Mouse (Mus musculus): ENCODE measurements at regions not wholly inside any gene's neighbourhood (a gene's known extent, or its start where the extent isn't known, plus 50 kb on each side); places are given as distances from the start of the nearest gene placed in this dataset.

GRCm38 (mm10) chr16:77279495-77279894 is 266.0 kb downstream of the Usp25 start:
- H3K4me1 ChIP-seq (replicated peaks; ENCODE audit: control insufficient read depth, insufficient read depth, low read length) = no peaks in the 10 kb centered on the region
- DNase-seq (ENCODE audit: low spot score) (no peak), ATAC-seq (ENCODE audit: low FRiP score) (no peak)
- 86% methylated on average over 2 of the region's 2 CpGs for WGBS
- H3K36me3 ChIP-seq (ENCODE audit: control insufficient read depth, insufficient read depth, low read length) = no peaks in the 10 kb centered on the region
- no peaks in the 10 kb centered on the region for H3K27me3 ChIP-seq (ENCODE audit: control insufficient read depth, insufficient read depth, low read length)
- H3K4me3 ChIP-seq (ENCODE audit: low read depth, low read length) = no peak overlapping the region
- H3K9me3 ChIP-seq (ENCODE audit: control insufficient read depth, low read length) = no peaks in the 10 kb centered on the region
- H3K4me2 ChIP-seq (replicated peaks; ENCODE audit: low read depth, low read length) = no peak overlapping the region
- no peak overlapping the region for H3K27ac ChIP-seq (ENCODE audit: low read depth, low read length)
- H3K9ac ChIP-seq (ENCODE audit: low read depth, low read length) = no peak overlapping the region

- WGBS = 87% methylated on average over 3 of the region's 3 CpGs
- Histone ChIP-seq H3K9ac (ENCODE audit: low read depth, low read length) (no peak overlapping the region), H3K4me1 (replicated peaks; ENCODE audit: control insufficient read depth, insufficient read depth, low read length) (no peaks in the 10 kb centered on the region), H3K27ac (ENCODE audit: low read depth, low read length) (no peak overlapping the region), H3K4me2 (replicated peaks; ENCODE audit: low read depth, low read length) (no peak overlapping the region), H3K9me3 (ENCODE audit: control insufficient read depth, low read length) (no peaks in the 10 kb centered on the region), H3K36me3 (ENCODE audit: control insufficient read depth, insufficient read depth, low read length) (no peaks in the 10 kb centered on the region), H3K27me3 (ENCODE audit: control insufficient read depth, insufficient read depth, low read length) (no peaks in the 10 kb centered on the region), H3K4me3 (ENCODE audit: low read depth, low read length) (no peak overlapping the region)
- no peak for DNase-seq (ENCODE audit: low spot score)
- ATAC-seq (ENCODE audit: low FRiP score) = no peak
Measured at GRCm38 (mm10) chr16:77273306-77273705, 259.8 kb downstream of the Usp25 start.

GRCm38 (mm10) chr16:77268926-77269325 is 255.4 kb downstream of the Usp25 start:
- Histone ChIP-seq H3K9me3 (ENCODE audit: control insufficient read depth, low read length) (no peaks in the 10 kb centered on the region), H3K36me3 (ENCODE audit: control insufficient read depth, insufficient read depth, low read length) (no peaks in the 10 kb centered on the region), H3K4me2 (replicated peaks; ENCODE audit: low read depth, low read length) (no peak overlapping the region), H3K27me3 (ENCODE audit: control insufficient read depth, insufficient read depth, low read length) (no peaks in the 10 kb centered on the region), H3K4me3 (ENCODE audit: low read depth, low read length) (no peak overlapping the region), H3K9ac (ENCODE audit: low read depth, low read length) (no peak overlapping the region), H3K4me1 (replicated peaks; ENCODE audit: control insufficient read depth, insufficient read depth, low read length) (no peaks in the 10 kb centered on the region), H3K27ac (ENCODE audit: low read depth, low read length) (no peak overlapping the region)
- ATAC-seq (ENCODE audit: low FRiP score) = no peak
- 74% methylated on average over 2 of the region's 2 CpGs for WGBS
- no peak for DNase-seq (ENCODE audit: low spot score)

GRCm38 (mm10) chr16:77267679-77268078 is 254.2 kb downstream of the Usp25 start:
- no peak for ATAC-seq (ENCODE audit: low FRiP score)
- no peak for DNase-seq (ENCODE audit: low spot score)
- no peak overlapping the region for H3K9ac ChIP-seq (ENCODE audit: low read depth, low read length)
- no peaks in the 10 kb centered on the region for H3K27me3 ChIP-seq (ENCODE audit: control insufficient read depth, insufficient read depth, low read length)
- no peak overlapping the region for H3K4me3 ChIP-seq (ENCODE audit: low read depth, low read length)
- H3K36me3 ChIP-seq (ENCODE audit: control insufficient read depth, insufficient read depth, low read length) = no peaks in the 10 kb centered on the region
- no peak overlapping the region for H3K27ac ChIP-seq (ENCODE audit: low read depth, low read length)
- no peak overlapping the region for H3K4me2 ChIP-seq (replicated peaks; ENCODE audit: low read depth, low read length)
- no peaks in the 10 kb centered on the region for H3K4me1 ChIP-seq (replicated peaks; ENCODE audit: control insufficient read depth, insufficient read depth, low read length)
- H3K9me3 ChIP-seq (ENCODE audit: control insufficient read depth, low read length) = no peaks in the 10 kb centered on the region

GRCm38 (mm10) chr16:77252349-77252748 is 238.8 kb downstream of the Usp25 start:
- 60% methylated on average over 3 of the region's 3 CpGs for WGBS
- no peaks in the 10 kb centered on the region for H3K9me3 ChIP-seq (ENCODE audit: control insufficient read depth, low read length)
- DNase-seq (ENCODE audit: low spot score) = no peak

GRCm38 (mm10) chr16:77251422-77251821 is 237.9 kb downstream of the Usp25 start:
- 77% methylated on average over 3 of the region's 3 CpGs for WGBS
- Histone ChIP-seq H3K27me3 (ENCODE audit: control insufficient read depth, insufficient read depth, low read length) (no peaks in the 10 kb centered on the region), H3K4me2 (replicated peaks; ENCODE audit: low read depth, low read length) (no peak overlapping the region), H3K4me3 (ENCODE audit: low read depth, low read length) (no peak overlapping the region), H3K9me3 (ENCODE audit: control insufficient read depth, low read length) (no peaks in the 10 kb centered on the region), H3K36me3 (ENCODE audit: control insufficient read depth, insufficient read depth, low read length) (no peaks in the 10 kb centered on the region), H3K9ac (ENCODE audit: low read depth, low read length) (no peak overlapping the region), H3K4me1 (replicated peaks; ENCODE audit: control insufficient read depth, insufficient read depth, low read length) (no peaks in the 10 kb centered on the region), H3K27ac (ENCODE audit: low read depth, low read length) (no peak overlapping the region)
- no peak for ATAC-seq (ENCODE audit: low FRiP score)
- DNase-seq (ENCODE audit: low spot score) = no peak

More at GRCm38 (mm10) chr16:77252349-77252748, 238.8 kb downstream of the Usp25 start:
- no peak overlapping the region for H3K4me2 ChIP-seq (replicated peaks; ENCODE audit: low read depth, low read length)
- H3K36me3 ChIP-seq (ENCODE audit: control insufficient read depth, insufficient read depth, low read length) = no peaks in the 10 kb centered on the region
- H3K27ac ChIP-seq (ENCODE audit: low read depth, low read length) = no peak overlapping the region
- no peak overlapping the region for H3K9ac ChIP-seq (ENCODE audit: low read depth, low read length)
- H3K27me3 ChIP-seq (ENCODE audit: control insufficient read depth, insufficient read depth, low read length) = no peaks in the 10 kb centered on the region
- H3K4me1 ChIP-seq (replicated peaks; ENCODE audit: control insufficient read depth, insufficient read depth, low read length) = no peaks in the 10 kb centered on the region
- no peak overlapping the region for H3K4me3 ChIP-seq (ENCODE audit: low read depth, low read length)
- no peak for ATAC-seq (ENCODE audit: low FRiP score)

GRCm38 (mm10) chr16:77240876-77241275 is 227.4 kb downstream of the Usp25 start:
- Histone ChIP-seq H3K4me1 (replicated peaks; ENCODE audit: control insufficient read depth, insufficient read depth, low read length) (no peaks in the 10 kb centered on the region), H3K36me3 (ENCODE audit: control insufficient read depth, insufficient read depth, low read length) (no peaks in the 10 kb centered on the region), H3K4me2 (replicated peaks; ENCODE audit: low read depth, low read length) (no peak overlapping the region), H3K4me3 (ENCODE audit: low read depth, low read length) (no peak overlapping the region), H3K27me3 (ENCODE audit: control insufficient read depth, insufficient read depth, low read length) (no peaks in the 10 kb centered on the region), H3K9me3 (ENCODE audit: control insufficient read depth, low read length) (no peaks in the 10 kb centered on the region), H3K27ac (ENCODE audit: low read depth, low read length) (no peak overlapping the region), H3K9ac (ENCODE audit: low read depth, low read length) (no peak overlapping the region)
- DNase-seq (ENCODE audit: low spot score) (no peak), ATAC-seq (ENCODE audit: low FRiP score) (no peak)
- WGBS = 80% methylated on average over 6 of the region's 6 CpGs

- no peak for DNase-seq (ENCODE audit: low spot score)
- 0 out of 2 replicates have a peak overlapping the region, but pooled peaks have one; percentile 3 for H3K4me2 ChIP-seq (replicated peaks; ENCODE audit: low read depth, low read length)
- no peak overlapping the region for H3K4me3 ChIP-seq (ENCODE audit: low read depth, low read length)
- no peak for ATAC-seq (ENCODE audit: low FRiP score)
- no peaks in the 10 kb centered on the region for H3K4me1 ChIP-seq (replicated peaks; ENCODE audit: control insufficient read depth, insufficient read depth, low read length)
- WGBS = 80% methylated on average over 9 of the region's 9 CpGs
- peak overlapping the region; percentile 82 for H3K27ac ChIP-seq (ENCODE audit: low read depth, low read length)
- no peaks in the 10 kb centered on the region for H3K9me3 ChIP-seq (ENCODE audit: control insufficient read depth, low read length)
- H3K36me3 ChIP-seq (ENCODE audit: control insufficient read depth, insufficient read depth, low read length) = no peaks in the 10 kb centered on the region
- no peak overlapping the region for H3K9ac ChIP-seq (ENCODE audit: low read depth, low read length)
- no peaks in the 10 kb centered on the region for H3K27me3 ChIP-seq (ENCODE audit: control insufficient read depth, insufficient read depth, low read length)
Measured at GRCm38 (mm10) chr16:77239176-77239790, 225.8 kb downstream of the Usp25 start.

GRCm38 (mm10) chr16:77238358-77239175 is 225.1 kb downstream of the Usp25 start:
- DNase-seq (ENCODE audit: low spot score) = peak; percentile 41
- ATAC-seq (ENCODE audit: low FRiP score) = peak; percentile 31; the same call in 1 of the 2 replicates
- Histone ChIP-seq H3K4me2 (replicated peaks; ENCODE audit: low read depth, low read length) (peak overlapping the region; percentile 17; the same call in 1 of the 2 replicates), H3K27ac (ENCODE audit: low read depth, low read length) (peak overlapping the region; percentile 82), H3K9me3 (ENCODE audit: control insufficient read depth, low read length) (no peaks in the 10 kb centered on the region), H3K27me3 (ENCODE audit: control insufficient read depth, insufficient read depth, low read length) (no peaks in the 10 kb centered on the region), H3K4me1 (replicated peaks; ENCODE audit: control insufficient read depth, insufficient read depth, low read length) (no peaks in the 10 kb centered on the region), H3K4me3 (ENCODE audit: low read depth, low read length) (no peak overlapping the region), H3K9ac (ENCODE audit: low read depth, low read length) (no peak overlapping the region), H3K36me3 (ENCODE audit: control insufficient read depth, insufficient read depth, low read length) (no peaks in the 10 kb centered on the region)
- 54% methylated on average over 13 of the region's 13 CpGs for WGBS

All from hindbrain, embryonic 11.5 days (tissue).